Mouse (Mus musculus): ENCODE data around the gene Nsd1.
"Not testable (repeated sequence)": the region's sequence is repeated elsewhere in the genome, so short reads cannot be mapped to it uniquely, and the experiment has no call there.

Nsd1 gene

DNA sequence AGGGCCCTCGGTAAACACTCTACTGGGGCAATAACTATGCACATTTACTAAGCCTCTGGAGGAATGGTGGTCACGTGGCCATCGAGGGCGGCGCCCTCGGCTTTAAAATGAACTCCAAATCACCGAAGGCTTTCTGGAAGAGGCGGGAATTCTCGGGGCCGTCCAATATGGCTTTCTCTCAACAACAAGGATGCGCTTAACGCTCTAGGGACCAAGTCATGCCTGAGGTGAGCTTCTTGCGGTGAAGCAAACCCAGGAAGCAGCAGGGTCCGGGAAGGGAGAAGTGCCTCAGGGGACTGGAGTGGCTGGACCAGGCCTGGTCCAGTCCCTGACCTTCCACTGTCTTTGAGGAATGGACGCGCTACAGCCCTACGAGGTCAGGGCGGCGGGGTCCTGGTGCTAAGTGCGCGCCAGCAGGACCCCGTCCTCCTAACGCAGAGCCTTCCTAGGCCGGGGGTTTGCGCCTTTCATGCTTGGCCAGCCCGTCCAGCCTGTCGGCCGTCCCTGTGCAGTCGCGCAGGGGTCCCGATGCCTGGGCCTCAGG lies at the start of gene Nsd1:
Gene Nsd1, plus strand, starts transcription at position 134 of the 544 bp plus-strand sequence.
- DNase-seq = peak in 1 of 2 experiments; percentile 18

DNA sequence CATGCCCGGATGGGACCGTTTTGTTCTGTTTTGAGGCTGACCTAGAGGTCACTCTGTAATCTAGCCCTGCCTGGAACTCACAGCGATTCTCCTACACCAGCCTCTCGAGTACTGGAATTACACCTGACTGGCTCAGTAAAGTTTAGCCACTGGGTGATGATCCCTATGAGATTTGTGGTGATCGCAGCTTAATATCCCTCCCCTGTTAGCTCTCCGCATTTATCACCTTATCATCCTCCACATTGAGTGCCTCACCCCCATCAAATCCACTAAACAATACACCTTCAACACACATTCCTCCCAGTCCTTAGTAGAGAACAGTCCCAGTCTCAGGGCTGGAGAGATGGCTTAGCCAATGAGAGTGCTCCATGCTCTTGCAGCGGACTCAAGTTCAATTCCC lies 47.2 kb upstream of the Nsd1 start:
- no peak for DNase-seq

DNA sequence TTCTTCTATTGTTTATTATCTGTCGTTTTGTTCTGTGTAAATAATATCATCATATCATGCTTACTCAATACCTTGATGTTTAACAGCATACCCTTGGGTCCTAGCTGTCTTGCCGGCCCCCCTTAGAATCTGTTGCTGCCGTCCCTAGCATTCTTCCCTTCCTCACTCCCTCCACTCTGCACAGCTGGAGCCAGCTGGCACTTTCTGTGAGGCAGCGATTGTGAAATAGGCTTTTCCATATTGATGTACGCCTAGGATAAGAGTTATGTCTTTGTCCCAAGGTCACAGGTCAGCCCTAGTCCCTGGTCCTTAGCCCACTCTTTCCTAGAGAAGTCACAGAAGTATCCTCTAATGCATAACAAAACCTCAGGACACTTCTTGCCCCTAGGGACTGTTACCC lies 46.0 kb upstream of the Nsd1 start:
- DNase-seq = no peak

DNA sequence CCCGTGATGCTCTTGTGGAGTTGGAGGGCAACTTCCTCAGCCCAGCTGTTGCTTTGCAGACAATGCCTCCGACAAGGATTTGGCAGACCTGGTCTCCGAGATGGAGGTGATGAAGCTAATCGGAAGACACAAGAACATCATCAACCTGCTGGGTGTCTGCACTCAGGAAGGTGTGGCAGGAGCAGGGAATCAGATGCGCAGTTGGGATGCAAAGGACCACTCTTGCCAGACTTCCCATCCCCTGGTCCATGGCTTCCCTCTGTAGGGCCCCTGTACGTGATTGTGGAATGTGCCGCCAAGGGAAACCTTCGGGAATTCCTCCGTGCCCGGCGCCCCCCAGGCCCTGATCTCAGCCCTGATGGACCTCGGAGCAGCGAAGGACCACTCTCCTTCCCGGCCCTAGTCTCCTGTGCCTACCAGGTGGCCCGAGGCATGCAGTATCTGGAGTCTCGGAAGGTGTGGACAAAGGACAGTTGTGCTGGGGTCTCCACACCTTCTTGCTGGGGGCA lies 43.7 kb upstream of the Nsd1 start:
- no peak for DNase-seq

DNA sequence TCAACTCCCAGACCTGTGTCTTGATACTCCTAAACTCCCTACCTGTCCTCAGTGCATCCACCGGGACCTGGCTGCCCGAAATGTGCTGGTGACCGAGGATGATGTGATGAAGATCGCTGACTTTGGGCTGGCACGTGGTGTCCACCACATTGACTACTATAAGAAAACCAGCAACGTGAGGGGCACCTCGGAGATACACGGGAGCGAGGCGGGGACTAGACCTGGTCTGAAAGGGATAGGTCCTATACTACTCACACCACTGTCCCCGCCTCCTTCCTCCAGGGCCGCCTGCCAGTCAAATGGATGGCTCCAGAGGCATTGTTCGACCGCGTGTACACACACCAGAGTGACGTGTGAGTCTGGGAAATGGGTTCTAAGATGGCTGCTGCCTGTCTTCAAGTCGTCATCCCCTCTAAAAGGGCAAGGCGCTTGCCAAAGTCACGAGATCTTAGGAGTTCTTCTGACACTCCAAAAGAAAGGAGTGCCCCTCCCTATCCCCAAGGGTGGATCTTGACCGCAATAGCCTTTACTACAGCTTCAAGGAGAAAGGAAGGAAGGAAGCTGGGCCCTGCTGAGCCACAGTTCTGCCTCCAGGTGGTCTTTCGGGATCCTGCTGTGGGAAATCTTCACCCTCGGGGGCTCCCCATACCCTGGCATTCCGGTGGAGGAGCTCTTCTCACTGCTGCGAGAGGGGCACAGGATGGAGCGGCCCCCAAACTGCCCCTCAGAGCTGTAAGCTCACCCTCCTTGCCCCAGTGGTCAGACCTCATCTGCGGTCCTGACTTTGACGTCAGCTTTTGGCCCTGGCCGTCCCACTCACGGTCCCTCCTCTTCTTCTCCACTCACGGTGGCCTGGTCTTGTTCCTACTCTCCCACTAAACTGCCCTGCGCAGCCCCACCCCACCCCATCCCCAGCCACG lies 42.5 kb upstream of the Nsd1 start:
- no peak for DNase-seq

DNA sequence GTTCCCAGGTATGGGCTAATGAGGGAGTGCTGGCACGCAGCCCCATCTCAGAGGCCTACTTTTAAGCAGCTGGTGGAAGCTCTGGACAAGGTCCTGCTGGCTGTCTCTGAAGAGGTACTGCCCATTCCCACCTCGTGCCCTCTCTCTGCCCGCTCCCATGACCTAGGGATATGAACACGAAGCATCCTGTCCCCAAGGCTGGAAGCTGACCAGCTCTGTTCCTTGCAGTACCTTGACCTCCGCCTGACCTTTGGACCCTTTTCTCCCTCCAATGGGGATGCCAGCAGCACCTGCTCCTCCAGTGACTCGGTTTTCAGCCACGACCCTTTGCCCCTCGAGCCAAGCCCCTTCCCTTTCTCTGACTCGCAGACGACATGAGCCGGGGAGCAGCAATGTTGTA lies 41.8 kb upstream of the Nsd1 start:
- DNase-seq = no peak

DNA sequence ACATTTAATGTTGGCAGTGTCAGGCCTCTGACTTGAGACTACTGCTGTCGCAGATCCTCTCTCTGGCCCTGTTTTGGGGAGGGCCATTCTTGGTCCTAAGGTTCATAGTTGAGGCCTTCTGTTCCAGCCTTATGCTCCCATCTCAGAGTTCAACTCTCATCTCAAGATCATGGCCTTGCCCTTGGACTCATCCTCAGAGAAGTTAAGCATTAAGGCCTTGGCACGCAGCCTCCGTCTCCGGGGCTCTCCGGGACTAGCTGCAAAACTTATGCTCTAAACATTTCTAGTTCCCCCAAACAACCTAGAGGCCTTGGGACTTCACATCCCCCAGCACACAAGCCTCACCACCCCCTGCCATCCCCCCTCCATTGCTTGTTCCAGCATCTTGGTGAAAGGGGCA lies 41.3 kb upstream of the Nsd1 start:
- DNase-seq = no peak

DNA sequence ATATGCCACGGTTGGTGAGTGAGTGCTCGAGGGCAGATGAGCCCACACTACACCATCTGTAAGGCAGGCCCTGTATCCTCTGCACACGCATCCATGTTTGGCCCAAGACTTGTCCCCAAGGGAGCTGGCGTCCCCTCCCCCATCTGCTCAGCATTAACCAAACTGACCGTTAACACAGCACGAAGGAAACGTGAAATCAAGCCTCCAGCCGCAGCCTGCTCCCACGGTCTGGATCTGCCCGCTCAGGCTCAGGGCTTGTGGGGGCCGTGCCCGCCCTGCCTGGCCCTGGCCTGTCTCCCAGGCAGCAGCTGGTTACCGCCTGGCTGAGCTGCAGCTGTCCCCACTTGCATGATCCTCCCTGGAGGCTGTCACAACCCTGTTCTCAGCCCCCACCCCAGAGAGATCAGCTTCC lies 40.6 kb upstream of the Nsd1 start:
- no peak for DNase-seq

DNA sequence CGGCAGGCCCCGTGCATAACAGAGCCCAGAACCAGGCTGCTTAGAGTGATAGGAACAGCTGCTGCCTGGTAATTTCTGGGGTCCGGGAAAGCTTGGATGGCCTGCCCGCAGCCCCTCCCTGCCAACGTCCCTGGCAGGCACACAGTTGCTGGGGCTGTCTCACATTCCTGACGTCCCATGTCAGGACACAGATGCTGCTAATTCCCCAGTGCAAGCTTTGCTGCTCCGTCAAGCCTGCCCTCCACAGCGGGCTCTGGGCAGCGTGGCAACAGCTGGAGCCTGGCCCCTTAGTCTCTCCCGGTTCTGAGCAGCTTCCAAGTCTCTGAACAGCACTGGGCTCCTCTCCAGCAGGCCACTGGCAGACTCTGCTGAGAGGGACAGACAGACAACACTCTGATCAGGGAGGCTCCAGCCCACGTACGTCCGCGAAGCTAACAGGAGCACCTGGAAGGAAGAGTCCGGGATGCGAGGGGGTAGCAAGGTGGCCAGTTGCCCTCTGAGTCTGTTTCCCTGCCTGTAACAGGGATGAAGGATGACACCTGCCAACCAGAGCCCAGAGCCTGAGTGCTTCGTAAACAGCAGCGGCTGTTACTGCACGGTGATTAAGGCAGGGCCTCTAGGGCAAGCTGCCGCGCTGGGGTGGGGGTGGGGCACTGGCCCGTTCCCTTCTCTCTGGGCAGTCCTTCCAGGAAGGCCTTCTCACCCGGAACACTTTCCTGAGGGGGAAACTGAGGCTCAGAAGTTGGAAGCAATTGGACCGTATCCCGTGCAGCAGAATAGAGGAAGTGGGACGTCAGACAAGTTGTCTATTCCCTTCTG lies 37.9 kb upstream of the Nsd1 start:
- no peak for DNase-seq

DNA sequence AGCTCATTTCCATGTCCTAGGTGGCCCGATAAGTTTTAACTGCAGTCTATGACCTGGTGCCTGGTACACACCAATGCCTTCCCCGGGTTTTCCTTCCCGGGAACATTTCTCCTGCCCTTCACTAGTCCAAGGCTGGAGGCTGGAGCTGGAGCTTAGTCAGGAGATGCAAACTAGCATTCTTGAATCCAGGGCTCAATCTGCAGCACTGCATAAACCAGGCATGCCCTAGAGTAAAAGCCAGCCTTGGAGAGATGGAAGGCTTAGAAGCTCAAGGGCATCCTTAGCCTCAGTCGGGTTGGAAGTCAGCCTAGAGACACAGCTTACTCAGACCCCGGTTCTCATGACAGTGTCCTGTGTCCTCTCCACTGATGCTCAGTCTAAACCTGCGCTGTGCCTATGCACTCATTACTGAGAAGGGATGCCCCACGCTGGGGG lies 37.2 kb upstream of the Nsd1 start:
- DNase-seq = no peak

DNA sequence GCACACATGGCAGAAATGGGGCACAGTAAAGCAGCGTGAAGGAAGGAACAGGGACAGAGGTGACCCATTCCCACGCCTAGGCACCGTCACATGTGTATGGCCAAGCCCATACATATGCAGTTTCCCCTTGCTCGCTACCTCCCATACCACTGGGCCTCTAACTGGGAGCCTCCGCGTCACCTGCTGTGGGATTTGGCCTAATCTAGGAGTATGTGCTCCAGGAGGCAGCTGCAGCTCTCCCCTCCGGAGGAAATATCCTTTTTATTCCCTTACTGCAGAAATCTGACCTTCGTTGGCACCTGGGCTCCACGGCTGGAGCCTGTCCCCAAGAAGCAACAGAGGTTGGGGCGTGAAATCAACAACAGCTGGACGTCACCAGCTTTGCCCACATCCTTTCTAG lies 35.2 kb upstream of the Nsd1 start:
- DNase-seq = no peak

DNA sequence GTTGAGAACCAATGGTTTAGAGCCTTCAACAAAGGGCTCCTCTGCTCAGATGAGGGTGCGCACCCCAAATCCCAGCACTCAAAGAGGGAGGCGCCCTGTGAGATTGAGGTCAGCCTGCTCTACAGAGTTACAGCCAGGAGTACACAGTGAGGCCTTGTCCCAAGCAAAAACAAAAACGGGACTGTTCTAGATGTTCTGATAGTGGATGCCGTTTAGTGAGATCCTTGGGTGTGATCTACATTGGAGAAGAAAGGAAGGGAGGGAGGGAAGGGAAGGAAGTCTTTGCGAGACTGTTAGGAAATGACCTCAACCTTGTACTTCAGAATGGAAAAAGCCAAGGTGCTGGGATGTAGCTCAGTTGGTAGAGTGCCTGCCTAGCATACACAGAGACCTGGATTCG lies 33.3 kb upstream of the Nsd1 start:
- DNase-seq = no peak

DNA sequence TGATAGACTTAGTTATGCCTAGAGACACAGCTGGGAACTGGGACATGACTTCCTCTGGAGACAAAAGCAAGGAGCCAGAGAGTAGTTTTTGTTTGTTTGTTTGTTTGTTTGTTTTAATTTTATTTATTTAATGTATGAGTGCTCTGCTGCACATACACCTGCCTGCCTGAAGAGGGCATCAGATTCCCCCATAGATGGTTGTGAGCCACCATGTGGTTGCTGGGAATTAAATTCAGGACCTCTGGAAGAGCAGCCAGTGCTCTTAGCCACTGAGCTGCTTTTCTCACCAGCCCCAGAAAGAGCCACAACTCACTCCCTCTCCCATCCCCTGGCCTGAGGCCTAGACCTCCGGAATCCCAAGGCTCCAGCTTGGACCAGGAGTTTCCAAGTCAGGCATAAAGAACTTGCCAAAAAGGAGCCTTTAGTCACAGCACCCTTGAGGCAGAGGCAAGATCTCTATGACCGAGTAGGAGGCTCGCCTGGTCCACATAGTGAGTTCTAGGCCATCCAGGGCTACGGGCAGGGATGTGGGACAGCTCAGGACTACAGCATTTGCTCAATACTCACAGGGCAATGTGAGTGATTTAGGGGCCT lies 31.6 kb upstream of the Nsd1 start:
- DNase-seq = no peak

DNA sequence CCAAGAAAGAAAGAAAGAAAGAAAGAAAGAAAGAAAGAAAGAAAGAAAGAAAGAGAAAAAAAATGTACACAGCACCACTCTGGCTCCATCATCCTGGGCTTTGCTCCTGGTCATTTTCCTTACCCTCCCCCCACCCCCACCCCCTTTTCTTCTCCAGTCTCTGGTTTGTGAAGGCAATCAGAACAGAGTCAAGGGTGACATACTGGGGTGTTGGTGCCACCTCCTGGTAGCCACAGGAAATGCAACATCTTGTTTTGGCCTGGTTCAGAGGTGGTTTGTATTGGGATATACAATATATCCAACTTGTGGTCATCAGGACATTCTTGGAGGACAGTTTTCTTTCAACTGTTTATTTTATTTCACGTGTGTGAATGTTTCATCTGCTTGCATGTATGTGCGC lies 31.0 kb upstream of the Nsd1 start:
- DNase-seq = peak; percentile 77 to 82

DNA sequence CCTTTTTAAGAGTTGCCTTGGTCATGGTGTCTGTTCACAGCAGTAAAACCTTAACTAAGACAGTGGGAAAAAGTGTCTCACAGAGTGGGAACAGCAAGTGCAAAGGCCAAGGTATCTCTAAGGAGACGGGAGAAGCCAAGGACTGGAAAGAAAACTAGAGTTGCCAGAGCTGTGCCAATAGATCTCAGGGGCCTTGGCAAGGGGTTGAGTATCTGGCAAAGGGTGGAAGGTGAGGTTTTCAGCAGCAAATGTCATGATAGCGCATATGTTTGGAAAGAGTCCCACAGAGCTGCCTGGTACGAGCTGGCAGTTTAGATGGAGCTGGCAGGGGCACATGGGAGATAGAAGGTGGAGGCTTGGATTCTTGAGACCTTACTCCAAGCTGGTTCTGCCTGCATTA lies 30.0 kb upstream of the Nsd1 start:
- DNase-seq = peak; percentile 20 to 31

DNA sequence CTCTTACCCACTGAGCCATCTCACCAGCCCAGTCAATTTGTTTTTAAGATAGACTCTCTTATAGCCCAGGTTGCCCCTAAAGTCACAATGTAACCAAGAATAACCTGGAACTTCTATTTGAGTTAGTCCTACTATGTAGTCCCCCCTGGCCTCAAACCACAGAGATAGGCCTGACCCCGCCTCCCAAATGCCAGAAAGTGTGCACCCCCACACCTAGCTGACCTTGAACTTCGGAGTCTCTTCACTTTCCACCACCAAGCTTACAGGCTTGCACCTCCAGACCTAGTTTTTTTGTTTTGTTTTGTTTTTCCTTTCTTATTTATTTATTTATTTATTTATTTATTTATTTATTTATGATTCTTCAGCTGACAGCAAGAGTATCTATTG lies 27.8 kb upstream of the Nsd1 start:
- DNase-seq = no peak

DNA sequence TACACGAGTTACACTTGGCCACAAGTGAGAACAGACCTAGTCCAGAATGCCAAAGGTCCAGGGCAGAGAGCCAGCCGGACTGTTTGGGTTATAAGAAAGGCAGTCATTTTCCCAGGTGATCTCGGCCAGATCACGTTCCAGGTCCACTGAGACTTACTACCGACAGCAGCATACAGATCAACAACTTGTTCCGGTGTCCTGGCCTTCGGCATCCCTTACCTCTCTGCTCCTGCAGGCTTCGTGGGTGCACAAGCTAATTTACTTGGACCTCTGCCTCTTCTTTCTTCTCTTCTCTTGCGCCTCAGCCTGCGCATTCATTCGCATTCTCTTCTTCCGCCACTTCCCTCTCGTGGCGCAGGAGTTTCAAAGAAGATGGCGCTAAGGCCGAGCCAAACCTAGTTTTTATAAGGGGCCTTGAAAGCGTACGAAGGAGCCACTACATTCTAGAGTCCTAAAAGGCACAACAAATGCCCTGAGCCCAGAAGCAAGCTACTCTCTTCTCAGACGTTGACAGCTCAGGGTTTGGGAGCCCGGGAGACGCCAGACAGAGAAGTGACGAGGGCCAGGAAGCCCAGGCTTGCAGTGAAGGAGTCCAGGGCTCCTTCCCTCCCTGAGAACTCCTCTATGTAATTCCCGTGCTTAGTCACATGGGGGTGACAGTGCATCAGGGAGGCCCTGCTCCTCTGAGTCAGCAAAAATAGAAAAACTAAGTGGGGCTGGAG lies 27.2 kb upstream of the Nsd1 start:
- DNase-seq = peak; percentile 56 to 65

DNA sequence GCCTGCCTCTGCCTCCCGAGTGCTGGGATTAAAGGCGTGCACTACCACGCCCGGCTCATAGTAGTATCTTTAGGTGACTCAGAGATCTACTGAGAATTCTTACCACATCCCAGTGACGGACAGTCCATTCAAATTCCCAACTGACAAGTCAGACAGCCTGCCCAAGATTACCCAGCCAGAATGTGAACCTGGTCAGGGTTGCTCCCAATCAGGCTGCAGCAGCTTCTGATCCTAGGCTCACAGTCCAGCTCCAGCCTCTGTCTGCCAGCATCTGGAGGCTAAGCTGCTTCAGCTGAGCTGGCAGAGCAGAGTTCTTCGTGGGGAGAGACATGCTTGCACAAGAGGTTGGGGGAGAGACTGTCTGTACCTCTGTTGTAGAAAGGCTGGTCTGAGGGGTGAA lies 26.2 kb upstream of the Nsd1 start:
- DNase-seq = no peak

DNA sequence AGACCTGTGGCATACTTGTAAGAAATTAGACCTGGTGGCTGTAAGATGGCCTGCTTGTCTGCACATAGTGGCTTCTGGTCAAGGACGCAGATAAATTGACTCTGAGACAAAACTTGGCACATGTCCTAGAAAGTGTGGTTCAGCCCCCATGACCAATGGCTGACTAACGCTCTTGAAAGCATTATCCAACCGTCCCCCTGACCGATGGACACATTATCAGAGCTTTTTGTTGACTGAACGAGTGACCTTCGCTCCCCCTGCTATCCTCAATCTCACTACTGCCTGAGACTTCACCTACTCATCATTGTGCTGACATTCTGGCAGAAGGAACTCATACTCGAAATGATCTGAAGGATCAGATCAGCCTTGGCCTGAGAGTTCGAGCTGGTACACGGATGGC lies 22.5 kb upstream of the Nsd1 start:
- not testable (repeated sequence) for DNase-seq

DNA sequence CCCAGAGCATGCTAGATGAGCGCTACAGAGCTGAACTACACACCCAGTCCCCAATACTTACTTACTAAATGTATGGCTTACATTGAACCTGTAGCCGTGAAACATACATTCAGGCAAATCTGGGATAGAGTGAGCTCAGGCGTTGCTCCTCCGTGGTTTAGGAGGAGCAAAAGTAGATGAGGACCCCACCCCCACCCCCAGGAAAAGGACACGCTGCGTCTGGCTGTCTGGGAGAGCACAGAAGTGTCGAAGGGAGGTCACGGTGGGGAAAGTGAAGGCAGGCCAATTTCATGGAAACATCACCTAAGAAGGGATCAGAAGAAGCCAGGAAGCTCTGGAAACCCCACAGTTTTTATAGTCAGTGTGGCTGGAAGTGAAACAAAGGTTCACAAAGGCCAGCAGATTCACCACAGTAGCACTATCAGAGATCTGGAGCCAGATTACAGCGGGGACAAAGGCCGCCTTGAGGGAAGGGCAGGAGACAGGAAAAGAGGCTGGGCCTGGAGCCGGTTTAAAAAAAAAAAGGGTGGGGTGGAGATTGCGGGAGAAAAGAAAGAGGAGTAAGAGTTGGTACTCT lies 20.0 kb upstream of the Nsd1 start:
- DNase-seq = no peak

DNA sequence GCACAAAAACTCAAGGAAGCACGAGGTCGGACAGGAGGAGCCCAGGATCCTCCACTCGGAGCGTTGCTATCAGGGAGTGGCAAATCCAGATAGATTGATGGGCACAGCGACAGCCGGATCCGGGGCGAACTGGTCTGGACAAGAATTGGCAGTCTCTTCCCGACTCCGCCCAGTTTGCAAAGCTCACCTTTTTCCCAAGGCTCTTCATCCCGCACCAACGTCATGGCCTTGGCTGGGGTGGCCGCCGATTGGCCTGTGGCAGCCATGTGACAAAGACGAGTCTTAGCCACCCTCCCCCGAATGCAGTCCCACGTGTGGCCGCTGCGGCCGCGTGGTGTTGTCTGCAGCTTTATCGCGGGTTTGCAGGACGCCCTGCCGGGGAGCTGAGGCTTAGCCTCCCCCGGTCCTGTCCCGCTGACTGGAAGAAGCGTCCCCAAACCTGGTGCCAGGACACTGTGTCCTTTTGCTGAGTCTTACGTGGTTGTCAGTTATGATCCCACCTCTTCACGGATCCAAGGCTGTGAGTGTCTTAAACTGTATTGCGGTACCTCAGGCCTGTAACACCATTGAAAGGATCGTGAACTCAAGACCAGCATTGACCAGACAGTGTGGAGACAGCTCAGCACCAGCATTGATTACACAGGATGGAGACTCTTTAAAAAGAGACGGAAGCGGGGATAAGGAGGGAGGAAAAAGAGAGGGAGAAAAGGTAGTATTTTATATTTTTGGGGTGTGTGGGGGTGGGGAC lies 19.3 kb upstream of the Nsd1 start:
- peak; percentile 95 for DNase-seq
